Mouse (Mus musculus) ES-E14 (cell line): ENCODE data around the gene Ric8b.

ENCODE experiments used
- MAFK ChIP-seq: IDR thresholded peaks from 2 replicates; pipeline ENCODE4 v1.6.1; 2014; ENCODE audit warnings: mild to moderate bottlenecking, low read depth, low read length, inconsistent platforms; ENCODE audit not compliant: insufficient read depth
- ZNF384 ChIP-seq: IDR thresholded peaks from 2 replicates; pipeline ENCODE4 v1.6.1; 2012; ENCODE audit warnings: low read depth, low read length, inconsistent platforms

GRCm38 (mm10) chr10:84882528-84882927 is 34.9 kb upstream of the Ric8b start:
- TF ChIP-seq MAFK (no peak), ZNF384 (no peak)
